Mouse (Mus musculus): ENCODE data around the gene Upp1.
"Not testable (repeated sequence)": the region's sequence is repeated elsewhere in the genome, so short reads cannot be mapped to it uniquely, and the experiment has no call there.

Gene Upp1

GRCm38 (mm10) chr11:9118050-9118420, at the start of gene Upp1:
TSS of gene Upp1 (plus strand) at chr11:9118103.
- no peak for DNase-seq (ENCODE audit: low spot score)

DNA sequence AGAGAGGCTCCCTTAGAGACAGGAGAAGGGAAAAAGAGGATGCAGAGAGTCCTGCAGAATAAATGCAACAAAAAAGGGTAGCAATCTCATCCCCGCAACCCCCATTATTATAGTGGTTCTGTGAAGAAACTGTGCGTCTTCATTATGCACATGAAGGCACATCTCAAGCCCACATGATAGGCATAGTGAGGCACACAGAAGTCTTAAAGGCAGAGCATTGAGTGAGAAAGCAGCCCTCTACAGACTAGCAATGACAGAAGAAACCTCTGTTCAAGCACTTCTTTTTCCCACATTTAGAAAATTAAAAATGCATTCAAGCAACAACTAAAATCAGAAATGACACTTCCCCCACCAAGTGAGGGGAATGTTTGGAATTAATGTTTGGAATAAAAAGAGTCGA, 41.5 kb upstream of the Upp1 start:
- no peak for DNase-seq (ENCODE audit: low spot score)

DNA sequence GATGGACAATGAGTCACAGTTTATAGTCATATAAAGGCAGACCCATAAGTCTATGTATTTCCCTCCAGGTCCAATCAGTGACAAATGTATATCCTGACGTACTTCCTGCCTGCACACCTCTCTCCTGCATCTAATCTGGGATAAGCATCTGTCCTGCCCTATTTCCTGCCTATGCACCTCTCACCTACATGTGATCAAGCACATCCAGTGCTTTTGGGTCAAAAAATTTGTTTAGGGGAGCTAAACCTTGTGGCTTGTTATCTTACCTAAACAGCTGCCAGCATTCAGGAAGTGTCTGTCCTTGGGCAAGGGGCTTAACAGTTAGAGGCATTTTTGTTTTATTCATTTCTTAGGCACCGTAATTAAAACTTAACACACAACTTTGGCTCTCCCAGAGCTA, 4.7 kb upstream of the Upp1 start:
- no peak for DNase-seq (ENCODE audit: low spot score)

- no peak for DNase-seq (ENCODE audit: low spot score)
Measured at GRCm38 (mm10) chr11:9115367-9116120, 2.4 kb upstream of the Upp1 start.

- no peak for DNase-seq (ENCODE audit: low spot score)
Measured at GRCm38 (mm10) chr11:9116121-9116520, 1.8 kb upstream of the Upp1 start.

GRCm38 (mm10) chr11:9116916-9117315, 987 bp upstream of the Upp1 start:
- no peak for DNase-seq (ENCODE audit: low spot score)

DNA sequence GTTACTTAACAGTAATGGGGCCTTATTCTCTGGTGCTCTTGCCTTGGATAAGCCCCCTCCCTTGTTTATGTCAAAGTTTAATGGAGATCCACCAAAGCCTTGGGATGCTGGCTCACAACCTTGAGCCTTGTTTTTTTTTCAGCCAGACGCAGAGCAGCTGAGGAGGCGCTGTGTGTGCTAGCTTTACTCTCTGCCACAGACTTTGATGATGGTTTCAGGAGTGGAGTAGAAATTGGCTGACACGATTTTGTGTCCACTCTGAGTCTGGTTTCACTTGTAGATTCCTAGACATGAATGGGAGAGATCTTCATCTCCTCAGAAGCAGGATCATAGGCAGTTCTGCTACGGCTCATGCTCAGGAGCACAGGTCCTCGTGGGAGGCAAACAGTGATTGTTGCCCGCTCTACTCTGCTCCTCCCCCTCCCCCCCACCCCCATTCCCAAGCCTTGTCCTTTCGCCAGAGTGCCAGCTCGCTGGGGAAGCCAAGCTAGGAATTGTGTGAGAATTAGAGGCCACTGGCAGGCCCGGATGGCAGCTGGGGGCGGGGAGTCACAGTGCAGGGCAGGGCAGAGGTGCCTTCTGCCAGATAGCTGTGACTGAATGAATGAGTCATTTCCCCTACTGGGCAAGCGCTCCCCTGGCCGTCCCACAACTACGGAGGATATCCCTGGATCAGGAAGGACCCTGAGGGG, 399 bp upstream of the Upp1 start:
- DNase-seq (ENCODE audit: low spot score) = peak; percentile 83

- DNase-seq (ENCODE audit: low spot score) = peak; percentile 55
Measured at GRCm38 (mm10) chr11:9118421-9119121, 668 bp downstream of the Upp1 start.

DNA sequence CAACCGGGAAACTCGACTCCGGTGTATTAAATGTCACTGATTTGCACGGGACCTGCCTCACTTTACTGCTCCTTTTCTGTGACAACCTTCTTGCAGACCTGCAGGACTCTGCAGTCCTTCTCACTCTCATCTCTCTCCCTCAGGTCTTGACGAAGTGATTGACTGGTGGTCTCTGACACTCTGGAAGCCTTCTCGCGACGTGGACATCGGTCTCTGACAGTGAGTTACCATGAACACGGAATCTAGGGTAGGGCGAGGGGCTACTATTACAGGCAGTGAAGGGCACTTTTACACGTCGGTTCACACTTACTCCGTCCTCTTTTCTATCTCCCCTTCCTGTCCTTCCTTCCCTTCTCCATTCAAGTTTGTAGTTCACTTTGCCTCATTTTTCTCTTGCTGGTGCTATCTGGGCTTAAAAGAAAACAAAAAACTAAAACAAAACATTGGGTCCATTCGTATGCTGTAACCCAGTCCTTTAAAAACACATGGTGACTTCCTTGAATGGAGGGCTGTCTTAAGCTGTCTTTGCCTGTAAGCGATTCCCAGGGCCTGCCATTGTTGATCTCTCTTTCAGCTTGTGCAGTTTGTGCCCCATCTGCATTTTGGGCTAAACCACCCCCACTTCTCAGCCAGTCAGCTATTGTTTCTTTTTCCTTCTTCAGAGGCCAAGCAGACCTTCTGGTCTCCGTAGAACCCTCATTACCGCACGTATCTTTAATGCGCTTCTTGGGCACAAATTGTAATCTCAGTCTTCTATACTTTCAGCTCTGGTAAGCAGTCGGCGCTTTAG, 1.5 kb downstream of the Upp1 start:
- DNase-seq (ENCODE audit: low spot score) = no peak

GRCm38 (mm10) chr11:9122315-9122714, 4.4 kb downstream of the Upp1 start:
- DNase-seq (ENCODE audit: low spot score) = no peak

DNA sequence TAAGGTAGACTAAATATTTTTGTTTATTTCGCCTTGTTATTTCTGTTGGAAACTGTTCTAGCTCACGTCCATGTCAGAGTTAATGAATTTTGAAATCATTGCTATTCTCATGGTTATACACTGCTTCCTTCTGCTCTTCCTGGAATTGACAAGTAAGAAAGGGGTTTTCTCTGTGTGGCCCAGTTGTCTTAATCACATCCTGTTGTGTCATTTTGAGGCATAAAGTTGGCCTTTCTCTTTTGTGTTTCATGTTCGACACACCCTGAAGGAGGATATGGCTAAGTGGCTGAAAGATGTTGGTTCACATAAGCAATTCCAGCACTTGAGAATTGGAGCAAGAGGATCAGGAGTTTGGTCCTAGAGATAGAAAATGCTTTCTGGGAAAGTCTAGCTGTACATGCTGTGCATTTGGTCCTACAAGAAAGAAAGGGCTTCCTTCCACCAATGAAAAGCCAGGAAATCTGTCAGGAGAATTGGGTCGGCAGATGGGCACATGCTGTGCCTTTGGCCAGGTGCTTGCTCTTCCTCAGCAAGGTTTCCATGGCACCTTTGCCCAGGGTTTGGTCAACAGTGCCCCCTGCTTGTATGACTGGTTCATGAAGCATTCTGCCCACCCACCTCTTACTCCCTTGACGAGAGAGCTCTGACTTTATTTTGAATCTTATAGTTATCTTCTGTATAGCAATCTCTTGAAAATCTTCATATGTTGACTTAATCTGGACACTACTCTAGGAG, 8.6 kb downstream of the Upp1 start:
- DNase-seq (ENCODE audit: low spot score) = peak; percentile 27

GRCm38 (mm10) chr11:9128110-9128509, 10.2 kb downstream of the Upp1 start:
- DNase-seq (ENCODE audit: low spot score) = no peak

GRCm38 (mm10) chr11:9129528-9129927, 11.6 kb downstream of the Upp1 start:
- no peak for DNase-seq (ENCODE audit: low spot score)

GRCm38 (mm10) chr11:9131688-9132087, 13.8 kb downstream of the Upp1 start:
- no peak for DNase-seq (ENCODE audit: low spot score)

GRCm38 (mm10) chr11:9135589-9136246, 17.8 kb downstream of the Upp1 start:
- no peak for DNase-seq (ENCODE audit: low spot score)

DNA sequence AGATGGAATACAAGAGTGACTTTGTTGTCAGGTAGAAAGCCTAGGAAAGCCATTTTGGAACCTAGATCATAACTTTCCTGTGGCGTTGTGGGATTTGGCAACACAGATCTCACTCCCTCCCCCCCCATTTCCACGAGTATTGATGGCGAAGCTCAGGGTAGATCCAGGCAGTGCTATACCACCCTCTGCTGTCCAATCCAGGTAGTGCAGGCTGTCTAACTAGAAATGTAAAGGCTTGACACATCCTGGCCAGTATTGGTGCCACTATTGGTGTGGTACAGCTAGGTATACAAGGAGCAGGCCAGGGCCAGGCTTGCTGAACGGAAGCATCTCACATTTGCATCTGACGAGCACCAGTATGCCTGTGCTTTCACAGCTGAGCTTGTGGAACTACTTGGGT, 18.6 kb downstream of the Upp1 start:
- DNase-seq (ENCODE audit: low spot score) = peak; percentile 74

DNA sequence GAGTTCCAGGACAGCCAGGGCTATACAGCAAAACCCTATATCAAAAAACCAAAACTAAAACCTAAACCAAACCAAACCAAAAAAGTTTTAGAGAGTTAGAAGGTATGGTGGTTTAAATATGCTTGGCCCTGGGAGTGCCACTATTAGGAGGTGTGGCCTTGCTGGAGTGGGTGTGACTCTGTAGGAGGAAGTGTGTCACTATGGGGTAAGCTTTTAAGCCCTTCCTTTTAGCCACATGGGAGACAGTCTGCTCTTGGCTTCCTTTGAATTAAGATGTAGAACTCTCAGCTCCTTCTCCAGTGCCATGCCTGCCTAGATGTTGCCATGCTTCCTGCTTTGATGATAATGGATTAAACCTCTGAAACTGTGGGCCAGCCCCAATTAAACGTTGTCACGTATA, 27.2 kb downstream of the Upp1 start:
- no peak for DNase-seq (ENCODE audit: low spot score)

DNA sequence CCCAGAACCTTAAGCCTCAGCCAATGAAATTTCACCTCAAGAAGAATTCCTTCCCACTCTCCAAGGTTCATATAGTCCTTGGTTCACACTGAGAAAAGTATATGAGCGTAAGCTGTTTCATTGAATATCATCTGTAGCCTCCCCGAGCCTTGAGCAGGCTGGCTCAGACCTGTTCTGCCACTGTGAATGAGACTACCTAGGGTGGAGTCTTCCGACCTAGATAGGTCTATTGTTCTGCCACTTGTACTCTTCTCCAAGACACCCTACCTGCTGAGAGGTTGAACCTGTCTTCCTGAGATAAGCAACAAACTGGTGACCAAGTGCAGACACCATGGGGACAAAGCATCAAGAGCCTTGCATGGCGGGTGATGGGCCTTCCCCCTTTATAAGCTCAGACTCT, 28.2 kb downstream of the Upp1 start:
- no peak for DNase-seq (ENCODE audit: low spot score)

DNA sequence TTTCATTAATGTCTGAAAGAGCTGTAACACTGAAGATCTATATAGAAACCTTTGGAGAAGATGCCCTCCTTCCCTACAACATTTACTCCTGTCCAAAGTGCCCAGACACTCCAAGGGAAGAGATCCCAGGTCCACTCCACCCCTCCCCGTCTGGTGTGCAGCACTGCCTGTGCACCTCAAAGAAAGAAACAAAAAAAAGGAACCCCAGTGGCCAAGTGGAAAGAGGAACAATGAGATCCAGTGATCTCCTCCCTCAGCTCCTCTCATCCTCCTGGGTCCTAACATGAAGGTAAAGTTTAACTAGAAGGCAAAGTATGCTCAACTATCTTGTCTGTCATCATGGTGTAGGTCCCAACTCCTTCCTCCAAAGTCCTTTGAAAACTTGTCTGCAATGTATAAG, 28.8 kb downstream of the Upp1 start:
- no peak for DNase-seq (ENCODE audit: low spot score)

DNA sequence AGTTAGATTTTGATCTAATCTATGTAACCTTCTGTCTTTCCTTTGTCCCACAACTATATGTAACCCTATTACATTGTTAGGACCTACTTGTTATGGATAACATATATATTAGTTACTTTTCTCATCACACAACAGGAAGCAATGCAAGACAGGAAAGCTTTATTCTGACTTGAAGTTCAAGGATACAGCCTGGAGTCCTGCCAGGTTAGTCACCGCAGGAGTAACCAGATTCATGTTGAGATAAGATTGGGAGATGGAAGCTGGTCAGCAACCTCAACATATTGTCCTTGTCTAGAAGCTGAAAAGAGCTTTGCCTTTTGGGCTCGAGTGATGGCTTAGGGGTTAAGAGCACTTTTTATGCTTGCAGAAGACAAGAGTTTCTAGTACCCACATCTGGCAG, 30.3 kb downstream of the Upp1 start:
- DNase-seq (ENCODE audit: low spot score) = no peak

GRCm38 (mm10) chr11:9150403-9150802, 32.5 kb downstream of the Upp1 start:
- DNase-seq (ENCODE audit: low spot score) = not testable (repeated sequence)
